Mouse (Mus musculus) layer of hippocampus, postnatal 25 days (tissue): ENCODE measurements at regions not wholly inside any gene's neighbourhood (a gene's known extent, or its start where the extent isn't known, plus 50 kb on each side); places are given as distances from the start of the nearest gene placed in this dataset.

ENCODE experiments used
- DNase-seq, 2 experiments: peaks; one replicate each; pipeline ENCODE4 v3.0.0; 2022; ENCODE audit warnings: mixed read lengths in 2 of 2, low spot score in 1 of 2; ENCODE audit errors: extremely low spot score in 1 of 2

- no peak for DNase-seq
These were observed 151.9 kb downstream of the Drd1 start for GRCm38 (mm10) chr13:53903626-53904025.

GRCm38 (mm10) chr13:53902831-53903230 lies 152.7 kb downstream of the Drd1 start:
- no peak for DNase-seq

- DNase-seq: no peak
These were observed 155.0 kb downstream of the Drd1 start for GRCm38 (mm10) chr13:53900406-53901025.

- DNase-seq: no peak
These were observed 157.2 kb downstream of the Drd1 start for GRCm38 (mm10) chr13:53898351-53898750.

GRCm38 (mm10) chr13:53897176-53897575 lies 158.3 kb downstream of the Drd1 start:
- no peak for DNase-seq

- no peak for DNase-seq
These were observed 167.1 kb downstream of the Drd1 start for GRCm38 (mm10) chr13:53888411-53888810.

- no peak for DNase-seq
These were observed 169.7 kb downstream of the Drd1 start for GRCm38 (mm10) chr13:53885756-53886155.

- no peak for DNase-seq
These were observed 172.3 kb downstream of the Drd1 start for GRCm38 (mm10) chr13:53883206-53883605.

- no peak for DNase-seq
These were observed 174.8 kb downstream of the Drd1 start for GRCm38 (mm10) chr13:53880466-53881250.

- no peak for DNase-seq
These were observed 180.0 kb downstream of the Drd1 start for GRCm38 (mm10) chr13:53875546-53875945.

GRCm38 (mm10) chr13:53865323-53865722 lies 190.2 kb downstream of the Drd1 start:
- no peak for DNase-seq

GRCm38 (mm10) chr13:53862336-53862735 lies 193.2 kb downstream of the Drd1 start:
- no peak for DNase-seq

- no peak for DNase-seq
These were observed 201.3 kb downstream of the Drd1 start for GRCm38 (mm10) chr13:53854196-53854595.

GRCm38 (mm10) chr13:53850146-53850545 lies 205.4 kb downstream of the Drd1 start:
- DNase-seq: no peak

- DNase-seq: no peak
These were observed 209.3 kb downstream of the Drd1 start for GRCm38 (mm10) chr13:53846221-53846620.

GRCm38 (mm10) chr13:53845786-53846185 lies 209.7 kb downstream of the Drd1 start:
- DNase-seq: no peak

- no peak for DNase-seq
These were observed 229.4 kb downstream of the Drd1 start for GRCm38 (mm10) chr13:53825957-53826580.

GRCm38 (mm10) chr13:53822061-53822460 lies 233.4 kb downstream of the Drd1 start:
- no peak for DNase-seq

GRCm38 (mm10) chr13:53815629-53816028 lies 239.9 kb downstream of the Drd1 start:
- no peak for DNase-seq

- no peak for DNase-seq
These were observed 241.4 kb downstream of the Drd1 start for GRCm38 (mm10) chr13:53814088-53814487.

GRCm38 (mm10) chr13:53811862-53812261 lies 243.6 kb downstream of the Drd1 start:
- peak; percentile 15 to 58 for DNase-seq

GRCm38 (mm10) chr13:53811151-53811550 lies 244.4 kb downstream of the Drd1 start:
- DNase-seq: no peak
